Mouse (Mus musculus) ES-Bruce4 (cell line): ENCODE data around the gene Ccdc107.

Source experiments
- CTCF ChIP-seq: IDR thresholded peaks from one replicate; pipeline ENCODE4 v1.8.1; 2011; ENCODE audit warnings: low read depth, low read length
- EP300 ChIP-seq: IDR thresholded peaks from 2 replicates; pipeline ENCODE4 v1.6.1; 2011; ENCODE audit warnings: low read depth, low read length; ENCODE audit not compliant: insufficient read depth
- POLR2A ChIP-seq: IDR thresholded peaks from one replicate; pipeline ENCODE4 v1.8.1; 2011; ENCODE audit warnings: low read length; ENCODE audit not compliant: insufficient read depth

- TF ChIP-seq CTCF: no peak
- no peak for TF ChIP-seq POLR2A
- no peak for TF ChIP-seq EP300
Measured at GRCm38 (mm10) chr4:43533270-43533669, 40.6 kb downstream of the Ccdc107 start.
